Mouse (Mus musculus): ENCODE data around the gene Scg5.

The Scg5 gene

DNA sequence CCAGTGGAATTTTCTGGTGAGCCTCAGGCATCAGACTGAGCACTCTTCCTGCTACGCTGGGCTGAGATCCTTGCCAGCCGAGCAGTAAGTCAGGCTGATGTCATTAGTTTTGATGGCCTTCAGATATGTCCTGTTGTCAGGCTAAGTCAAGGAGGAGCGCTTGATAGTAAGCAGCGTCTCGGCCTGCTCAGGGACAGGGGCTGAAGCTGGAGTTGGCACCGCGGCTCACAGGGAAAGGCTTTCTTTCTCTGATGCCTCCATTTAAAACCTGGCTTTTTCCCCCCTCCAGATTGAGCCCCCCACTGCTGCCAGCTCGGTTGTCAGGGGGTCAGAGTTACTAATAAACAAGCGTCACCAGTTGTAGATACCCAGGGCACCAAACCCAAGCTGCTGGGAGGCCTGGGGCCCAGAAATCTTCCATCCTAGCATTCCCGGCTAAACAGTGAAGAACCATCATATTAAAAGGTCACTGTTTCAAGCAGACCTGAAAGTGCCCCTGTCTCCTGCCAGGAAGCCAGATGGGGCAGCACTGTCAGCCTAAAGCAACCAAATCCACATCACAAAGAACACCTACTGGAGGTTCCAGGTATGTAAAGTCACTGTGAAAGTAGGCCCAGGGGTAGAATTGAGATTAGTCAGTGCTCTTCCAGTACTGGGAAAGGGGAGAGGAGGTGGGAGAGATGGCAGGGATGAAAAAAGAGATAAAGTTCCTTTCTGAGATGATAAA lies 21.9 kb downstream of the Scg5 start:
- DNase-seq (ENCODE audit: low spot score), result no peak

DNA sequence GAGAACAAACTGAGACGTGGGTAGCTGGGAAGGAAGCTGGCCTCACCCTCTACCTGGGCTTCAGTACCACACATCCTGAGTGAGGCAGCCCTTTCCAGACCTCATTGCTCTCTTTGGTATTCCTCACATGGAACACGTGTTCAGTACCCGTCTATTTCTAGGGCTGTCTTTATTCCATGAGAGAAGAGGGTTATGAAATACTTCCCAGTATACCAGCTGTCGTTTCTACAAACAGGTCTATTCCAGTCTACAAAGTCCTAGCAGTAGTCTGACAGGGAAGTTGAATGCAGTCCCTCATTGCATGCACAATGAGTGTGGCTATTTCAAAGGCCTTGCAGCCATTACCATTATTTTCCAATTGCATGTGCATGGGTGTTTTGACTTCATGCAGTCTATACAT lies 23.2 kb downstream of the Scg5 start:
- DNase-seq (ENCODE audit: low spot score), result no peak

- DNase-seq (ENCODE audit: low spot score), result no peak
These were observed 25.2 kb downstream of the Scg5 start for GRCm38 (mm10) chr2:113803753-113804152.

- no peak for DNase-seq (ENCODE audit: low spot score)
These were observed 28.1 kb downstream of the Scg5 start for GRCm38 (mm10) chr2:113800846-113801245.

DNA sequence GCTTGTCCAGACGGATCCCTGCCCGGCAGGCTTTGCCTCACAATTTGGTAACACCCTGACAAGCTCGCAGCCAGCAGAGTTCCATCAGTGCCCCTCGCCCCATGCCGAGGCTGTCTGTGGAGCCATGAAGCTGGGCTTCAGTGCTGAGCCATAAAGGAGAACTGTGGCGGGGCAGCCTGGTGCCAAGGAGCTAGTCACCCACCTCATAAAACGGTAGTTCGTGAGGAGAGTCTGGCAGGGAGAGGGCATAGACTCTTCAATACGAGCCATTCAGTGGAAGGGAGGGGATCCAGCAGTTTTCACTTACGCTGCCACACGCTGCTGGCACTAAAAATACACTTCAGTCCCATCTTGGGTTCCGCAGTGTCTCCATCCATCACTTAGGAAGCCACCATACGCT lies 30.3 kb downstream of the Scg5 start:
- no peak for DNase-seq (ENCODE audit: low spot score)

- DNase-seq (ENCODE audit: low spot score), result no peak
These were observed 33.7 kb downstream of the Scg5 start for GRCm38 (mm10) chr2:113795186-113795585.

GRCm38 (mm10) chr2:113793521-113793920 lies 35.4 kb downstream of the Scg5 start:
- DNase-seq (ENCODE audit: low spot score), result no peak

DNA sequence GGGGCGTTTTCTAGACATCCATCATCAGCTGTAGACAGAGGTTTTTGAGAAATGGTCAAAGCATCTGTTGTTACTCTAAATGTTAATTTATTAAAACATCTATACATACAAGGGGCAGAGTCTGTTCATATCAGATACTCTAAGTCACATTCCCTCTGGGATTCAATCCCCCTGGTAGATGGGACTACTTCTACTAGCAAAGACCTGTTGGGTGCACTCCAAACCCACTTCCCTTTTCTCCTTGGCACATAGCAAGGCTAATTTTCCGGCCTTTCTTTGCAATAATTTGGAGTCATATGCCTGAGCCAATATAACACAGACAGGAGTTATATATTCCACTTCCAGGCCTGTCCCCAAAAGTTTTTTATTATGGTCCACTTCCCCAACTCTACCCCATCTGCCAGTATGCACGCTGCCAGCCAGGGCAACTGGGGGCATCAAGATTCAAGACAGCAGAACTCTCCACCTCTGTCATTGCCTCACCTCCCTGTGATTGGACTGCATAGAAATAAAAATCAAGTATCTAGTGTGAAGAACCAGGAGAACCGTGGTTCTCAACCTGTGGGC lies 40.0 kb downstream of the Scg5 start:
- DNase-seq (ENCODE audit: low spot score), result no peak

GRCm38 (mm10) chr2:113787882-113788281 lies 41.0 kb downstream of the Scg5 start:
- no peak for DNase-seq (ENCODE audit: low spot score)

- no peak for DNase-seq (ENCODE audit: low spot score)
These were observed 44.1 kb downstream of the Scg5 start for GRCm38 (mm10) chr2:113784851-113785250.

- DNase-seq (ENCODE audit: low spot score), result no peak
These were observed 47.4 kb downstream of the Scg5 start for GRCm38 (mm10) chr2:113781521-113781920.

DNA sequence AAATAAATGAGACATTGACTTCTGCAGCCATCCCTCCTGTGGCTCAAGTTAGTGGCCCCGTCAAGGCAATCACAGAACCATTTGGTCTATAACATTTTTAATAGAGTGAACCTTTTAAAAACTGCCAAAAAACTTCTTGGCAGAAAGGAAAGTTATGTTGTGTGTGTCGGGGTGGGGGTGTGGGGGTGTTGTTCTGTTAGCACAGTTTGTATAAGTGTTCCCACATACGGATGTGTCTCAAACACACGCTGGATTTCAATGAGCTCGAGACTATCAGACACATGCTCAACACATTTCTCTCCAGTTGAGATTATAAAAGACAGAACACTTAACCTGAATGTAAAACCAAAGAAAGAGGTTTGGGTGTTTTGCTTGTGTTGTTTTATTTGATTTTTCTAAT lies 47.8 kb downstream of the Scg5 start:
- DNase-seq (ENCODE audit: low spot score), result no peak

- DNase-seq (ENCODE audit: low spot score), result no peak
These were observed 49.6 kb downstream of the Scg5 start for GRCm38 (mm10) chr2:113779336-113779735.

DNA sequence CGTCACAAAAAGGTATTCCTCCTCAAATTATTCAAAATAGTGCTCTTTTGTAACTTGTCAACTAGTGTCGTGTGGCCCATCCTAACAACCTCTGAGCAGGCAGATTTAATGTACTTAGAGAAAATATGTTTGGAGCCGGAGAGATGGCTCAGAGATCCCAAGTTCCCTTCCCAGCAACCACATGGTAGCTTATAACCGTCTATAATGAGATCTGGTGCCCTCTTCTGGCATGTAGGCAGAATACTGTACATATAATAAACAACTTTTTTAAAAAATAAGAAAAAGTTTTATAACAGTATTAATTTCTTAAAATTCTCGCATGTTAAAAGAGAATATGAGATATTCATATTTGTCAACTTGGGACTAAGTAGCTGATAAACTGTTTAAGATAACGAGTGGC lies 50.9 kb downstream of the Scg5 start:
- DNase-seq (ENCODE audit: low spot score), result no peak

GRCm38 (mm10) chr2:113776297-113776696 lies 52.6 kb downstream of the Scg5 start:
- DNase-seq (ENCODE audit: low spot score), result no peak

- no peak for DNase-seq (ENCODE audit: low spot score)
These were observed 54.6 kb downstream of the Scg5 start for GRCm38 (mm10) chr2:113774150-113774805.

- no peak for DNase-seq (ENCODE audit: low spot score)
These were observed 60.2 kb downstream of the Scg5 start for GRCm38 (mm10) chr2:113768541-113769303.

- no peak for DNase-seq (ENCODE audit: low spot score)
These were observed 63.0 kb downstream of the Scg5 start for GRCm38 (mm10) chr2:113765885-113766284.

DNA sequence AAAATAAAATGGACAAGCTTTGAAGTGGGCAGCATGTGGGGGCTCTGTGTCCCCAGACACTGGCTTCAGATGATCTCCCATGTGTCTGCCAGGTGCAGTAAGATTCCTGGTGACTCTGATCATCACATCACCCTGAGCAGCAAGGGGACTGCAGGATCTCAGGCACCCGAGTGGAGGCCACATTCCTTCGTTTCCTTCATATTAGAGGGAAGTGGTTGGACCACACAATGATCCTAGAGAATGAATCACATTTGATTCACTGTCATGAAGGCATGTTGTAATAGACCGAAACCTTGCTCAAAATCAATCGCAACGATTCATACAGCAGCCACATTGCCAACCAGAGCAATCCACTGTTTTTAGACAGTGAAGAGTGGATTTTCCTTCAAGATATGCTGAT lies 64.0 kb downstream of the Scg5 start:
- no peak for DNase-seq (ENCODE audit: low spot score)

GRCm38 (mm10) chr2:113758311-113759161 lies 70.4 kb downstream of the Scg5 start, which contains the start of gene Grem1:
TSS of gene Grem1 (minus strand) at chr2:113758646.
- DNase-seq (ENCODE audit: low spot score), result no peak

- DNase-seq (ENCODE audit: low spot score), result no peak
These were observed 71.2 kb downstream of the Scg5 start for GRCm38 (mm10) chr2:113757525-113758310.
